Mouse (Mus musculus) hindbrain, embryonic 14.5 days (tissue): Measurements from ENCODE around the gene Atp7b. TPM values are rescaled to one million over a fixed set of nuclear protein-coding genes. Genes with fewer than 3 reads are reported as not detected.

Experiments
- ATAC-seq: fragments of 200-750 bp; cut with Nextera tagmentation; 2 replicates; pipeline ENCODE4 v1.8.0; 2017; ENCODE audit warnings: moderate number of reproducible peaks, mild to moderate bottlenecking, moderate TSS enrichment, moderate library complexity; ENCODE audit not compliant: low FRiP score
- DNase-seq: peaks from one replicate; pipeline ENCODE4 v3.0.0-alpha.2; 2015; ENCODE audit warnings: low spot score
- H3K27ac ChIP-seq: fragments of 300-500 bp; sonication (generic); 2 replicates; pipeline ENCODE4 v1.5.1; 2014; ENCODE audit warnings: mild to moderate bottlenecking, moderate library complexity
- H3K27me3 ChIP-seq: fragments of 300-500 bp; sonication (generic); 2 replicates; pipeline ENCODE4 v1.6.1; 2014; ENCODE audit warnings: mild to moderate bottlenecking, low read length, mixed read lengths; ENCODE audit not compliant: control insufficient read depth, insufficient read depth
- H3K36me3 ChIP-seq: fragments of 300-500 bp; sonication (generic); replicated peaks from 2 replicates; pipeline ENCODE4 v1.6.1; 2014; ENCODE audit not compliant: control insufficient read depth, insufficient read depth
- H3K4me1 ChIP-seq: fragments of 300-500 bp; sonication (generic); replicated peaks from 2 replicates; pipeline ENCODE4 v1.6.1; 2014; ENCODE audit warnings: antibody characterized with exemption, low read length, mixed read lengths; ENCODE audit not compliant: control insufficient read depth, insufficient read depth
- H3K4me2 ChIP-seq: fragments of 300-500 bp; sonication (generic); replicated peaks from 2 replicates; pipeline ENCODE4 v1.6.1; 2014; ENCODE audit warnings: mild to moderate bottlenecking, moderate library complexity
- H3K4me3 ChIP-seq: fragments of 300-500 bp; sonication (generic); replicated peaks from 2 replicates; pipeline ENCODE4 v1.5.1; 2014; ENCODE audit warnings: mild to moderate bottlenecking, low read length
- H3K9ac ChIP-seq: fragments of 300-500 bp; sonication (generic); 2 replicates; pipeline ENCODE4 v1.6.1; 2014
- H3K9me3 ChIP-seq: fragments of 300-500 bp; sonication (generic); 2 replicates; pipeline ENCODE4 v1.6.1; 2016; ENCODE audit warnings: low read length; ENCODE audit not compliant: control insufficient read depth
- WGBS: fragments of 180-500 bp; shearing (Covaris S2); extraction: QIAGEN DNeasy Blood & Tissue Kit; methylation state at CpG from one replicate; pipeline ENCODE4 v1.1.7; 2014; 5-methylcytosine and 5-hydroxymethylcytosine counted together
- polyA plus RNA-seq: library from polyadenylated mRNA; unstranded; fragments of >200 nt; fragmentation: Nextera tagmentation; extraction: Ambion mirVana; gene quantifications from 2 replicates; pipeline ENCODE4 v1.2.1, GENCODE M21; 2014

Atp7b gene
- polyA plus RNA-seq, 1 experiment from 2014 or later = 2.0 TPM

GRCm38 (mm10) chr8:22056850-22057249 is 3.3 kb downstream of the Atp7b start:
- H3K27ac ChIP-seq = no peak overlapping the region
- no peaks in the 10 kb centered on the region for H3K9me3 ChIP-seq
- H3K27me3 ChIP-seq = peaks cover 12% of the 10 kb centered on the region; the same call in 1 of the 2 replicates
- 86% methylated on average over 3 of the region's 3 CpGs for WGBS
- peaks cover 6% of the 10 kb centered on the region for H3K4me1 ChIP-seq
- DNase-seq = no peak
- no peak overlapping the region for H3K4me3 ChIP-seq
- no peak overlapping the region for H3K4me2 ChIP-seq
- H3K9ac ChIP-seq = no peak overlapping the region
- ATAC-seq = no peak
- no peaks in the 10 kb centered on the region for H3K36me3 ChIP-seq

GRCm38 (mm10) chr8:22055492-22055877 is 4.6 kb downstream of the Atp7b start:
- no peak overlapping the region for H3K4me3 ChIP-seq
- peaks cover 12% of the 10 kb centered on the region; the same call in 1 of the 2 replicates for H3K27me3 ChIP-seq
- no peak for ATAC-seq
- no peak overlapping the region for H3K4me2 ChIP-seq
- no peaks in the 10 kb centered on the region for H3K9me3 ChIP-seq
- no peaks in the 10 kb centered on the region for H3K4me1 ChIP-seq
- H3K36me3 ChIP-seq = no peaks in the 10 kb centered on the region
- no peak overlapping the region for H3K9ac ChIP-seq
- no peak for DNase-seq
- no peak overlapping the region for H3K27ac ChIP-seq
- 96% methylated on average over 2 of the region's 2 CpGs for WGBS

GRCm38 (mm10) chr8:22054674-22055491 is 5.2 kb downstream of the Atp7b start:
- no peaks in the 10 kb centered on the region for H3K36me3 ChIP-seq
- H3K4me1 ChIP-seq = no peaks in the 10 kb centered on the region
- no peak overlapping the region for H3K9ac ChIP-seq
- ATAC-seq = no peak
- peaks cover 12% of the 10 kb centered on the region; the same call in 1 of the 2 replicates for H3K27me3 ChIP-seq
- WGBS = 91% methylated on average over 12 of the region's 12 CpGs
- no peak overlapping the region for H3K27ac ChIP-seq
- no peaks in the 10 kb centered on the region for H3K9me3 ChIP-seq
- DNase-seq = no peak
- no peak overlapping the region for H3K4me3 ChIP-seq
- no peak overlapping the region for H3K4me2 ChIP-seq

- no peak overlapping the region for H3K9ac ChIP-seq
- H3K4me2 ChIP-seq = no peak overlapping the region
- H3K27ac ChIP-seq = no peak overlapping the region
- ATAC-seq = peak; percentile 43; the same call in 1 of the 2 replicates
- H3K27me3 ChIP-seq = no peaks in the 10 kb centered on the region
- no peaks in the 10 kb centered on the region for H3K9me3 ChIP-seq
- no peak for DNase-seq
- H3K4me1 ChIP-seq = no peaks in the 10 kb centered on the region
- no peaks in the 10 kb centered on the region for H3K36me3 ChIP-seq
- H3K4me3 ChIP-seq = no peak overlapping the region
- 73% methylated on average over 2 of the region's 2 CpGs for WGBS
Measured at GRCm38 (mm10) chr8:22047699-22048464, 12.2 kb downstream of the Atp7b start.

- Histone ChIP-seq H3K27me3 (no peaks in the 10 kb centered on the region), H3K36me3 (no peaks in the 10 kb centered on the region), H3K4me1 (0 out of 2 replicates have a peak, but pooled peaks cover 2% of the 10 kb centered on the region), H3K4me3 (no peak overlapping the region), H3K27ac (no peak overlapping the region), H3K4me2 (no peak overlapping the region), H3K9ac (no peak overlapping the region), H3K9me3 (no peaks in the 10 kb centered on the region)
- 53% methylated on average over 12 of the region's 12 CpGs for WGBS
- no peak for DNase-seq
- ATAC-seq = no peak
Measured at GRCm38 (mm10) chr8:22043706-22044105, 16.4 kb downstream of the Atp7b start.

- 86% methylated on average over 3 of the region's 3 CpGs for WGBS
- H3K36me3 ChIP-seq = no peaks in the 10 kb centered on the region
- H3K27ac ChIP-seq = no peak overlapping the region
- 0 out of 2 replicates have a peak, but pooled peaks cover 2% of the 10 kb centered on the region for H3K4me1 ChIP-seq
- H3K9ac ChIP-seq = no peak overlapping the region
- no peak for ATAC-seq
- H3K27me3 ChIP-seq = no peaks in the 10 kb centered on the region
- no peak for DNase-seq
- H3K4me2 ChIP-seq = no peak overlapping the region
- H3K9me3 ChIP-seq = no peaks in the 10 kb centered on the region
- H3K4me3 ChIP-seq = no peak overlapping the region
Measured at GRCm38 (mm10) chr8:22042515-22042914, 17.6 kb downstream of the Atp7b start.

GRCm38 (mm10) chr8:22040153-22040509 is 20.0 kb downstream of the Atp7b start:
- DNase-seq (no peak), ATAC-seq (peak; percentile 36; the same call in 1 of the 2 replicates)
- Histone ChIP-seq H3K9me3 (no peaks in the 10 kb centered on the region), H3K27me3 (no peaks in the 10 kb centered on the region), H3K4me2 (no peak overlapping the region), H3K9ac (no peak overlapping the region), H3K4me1 (0 out of 2 replicates have a peak, but pooled peaks cover 2% of the 10 kb centered on the region), H3K27ac (no peak overlapping the region), H3K4me3 (no peak overlapping the region), H3K36me3 (no peaks in the 10 kb centered on the region)
- 21% methylated on average over 6 of the region's 6 CpGs for WGBS

GRCm38 (mm10) chr8:22039468-22040152 is 20.5 kb downstream of the Atp7b start:
- H3K9ac ChIP-seq = no peak overlapping the region

GRCm38 (mm10) chr8:22037022-22037421 is 23.1 kb downstream of the Atp7b start:
- Histone ChIP-seq H3K4me3 (no peak overlapping the region), H3K27ac (no peak overlapping the region), H3K9ac (no peak overlapping the region), H3K27me3 (no peaks in the 10 kb centered on the region), H3K9me3 (no peaks in the 10 kb centered on the region), H3K4me2 (no peak overlapping the region), H3K4me1 (0 out of 2 replicates have a peak, but pooled peaks cover 2% of the 10 kb centered on the region), H3K36me3 (no peaks in the 10 kb centered on the region)
- no peak for ATAC-seq
- 80% methylated on average over 7 of the region's 7 CpGs for WGBS
- DNase-seq = no peak

More at GRCm38 (mm10) chr8:22039468-22040152, 20.5 kb downstream of the Atp7b start:
- Histone ChIP-seq H3K4me1 (0 out of 2 replicates have a peak, but pooled peaks cover 2% of the 10 kb centered on the region), H3K4me2 (peak overlapping the region; percentile 29), H3K4me3 (no peak overlapping the region), H3K27me3 (no peaks in the 10 kb centered on the region), H3K36me3 (no peaks in the 10 kb centered on the region), H3K9me3 (no peaks in the 10 kb centered on the region), H3K27ac (no peak overlapping the region)
- ATAC-seq (peak; percentile 52), DNase-seq (no peak)
- whole genome bisulfite sequencing = 16% methylated on average over 15 of the region's 15 CpGs
